Mouse (Mus musculus): ENCODE results near the gene Bloc1s3.

DNA sequence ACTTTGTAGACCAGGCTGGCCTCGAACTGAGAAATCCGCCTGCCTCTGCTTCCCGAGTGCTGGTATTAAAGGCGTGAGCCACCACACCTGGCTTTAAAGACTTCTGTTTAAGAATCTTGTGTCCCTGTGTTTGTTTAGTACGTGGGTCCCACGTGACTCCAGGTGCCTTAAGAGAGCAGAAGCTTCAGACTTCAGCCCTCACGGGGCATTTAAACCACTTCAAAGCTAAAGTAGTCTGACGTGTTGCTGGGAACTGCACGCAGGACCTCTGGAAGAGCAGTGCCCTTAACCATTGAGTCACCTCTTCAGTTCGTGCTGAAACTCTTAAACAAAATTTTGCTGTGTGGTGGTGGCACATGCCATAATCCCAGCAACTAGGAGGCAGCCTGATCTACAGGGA is 41.2 kb upstream of the Bloc1s3 start:
- TF ChIP-seq POLR2A (IDR thresholded peaks at IDR 0.05; ENCODE audit: insufficient read depth, low read depth, low read length) (no peak), CTCF (IDR thresholded peaks at IDR 0.05; ENCODE audit: insufficient read depth, low read depth, low read length) (no peak)
